Mouse (Mus musculus) liver, embryonic 12.5 days (tissue): ENCODE measurements around the gene Gen1. TPM values are rescaled to one million over a fixed set of nuclear protein-coding genes. Genes with fewer than 3 reads are reported as not detected.
A peak's percentile ranks its signal among the peaks of the same experiment; 100 is the strongest.

ENCODE experiments used
- ATAC-seq: fragments of 200-750 bp; cut with Nextera tagmentation; 2 replicates; pipeline ENCODE4 v1.8.0; 2017; ENCODE audit warnings: moderate number of reproducible peaks, mild to moderate bottlenecking, moderate library complexity
- H3K27ac ChIP-seq: fragments of 300-500 bp; sonication (generic); 2 replicates; pipeline ENCODE4 v1.5.1; 2016; ENCODE audit warnings: mild to moderate bottlenecking
- H3K27me3 ChIP-seq: fragments of 300-500 bp; sonication (generic); replicated peaks from 2 replicates; pipeline ENCODE4 v1.6.1; 2016; ENCODE audit warnings: mild to moderate bottlenecking, moderate library complexity
- H3K36me3 ChIP-seq: fragments of 300-500 bp; sonication (generic); 2 replicates; pipeline ENCODE4 v1.6.1; 2016; ENCODE audit warnings: mild to moderate bottlenecking, moderate library complexity
- H3K4me1 ChIP-seq: fragments of 300-500 bp; sonication (generic); 2 replicates; pipeline ENCODE4 v1.6.1; 2016
- H3K4me2 ChIP-seq: fragments of 300-500 bp; sonication (generic); 2 replicates; pipeline ENCODE4 v1.6.1; 2016; ENCODE audit warnings: mild to moderate bottlenecking, moderate library complexity
- H3K4me3 ChIP-seq: fragments of 300-500 bp; sonication (generic); 2 replicates; pipeline ENCODE4 v1.5.1; 2016; ENCODE audit warnings: mild to moderate bottlenecking, moderate library complexity
- H3K9ac ChIP-seq: fragments of 300-500 bp; sonication (generic); 2 replicates; pipeline ENCODE4 v1.6.1; 2016; ENCODE audit warnings: mild to moderate bottlenecking, moderate library complexity
- H3K9me3 ChIP-seq: fragments of 300-500 bp; sonication (generic); replicated peaks from 2 replicates; pipeline ENCODE4 v1.6.1; 2016; ENCODE audit warnings: mild to moderate bottlenecking, moderate library complexity
- WGBS: fragments of 180-500 bp; shearing (Covaris S2); methylation state at CpG from one replicate; pipeline ENCODE4 v1.1.7; 2016; ENCODE audit not compliant: insufficient replicate concordance; 5-methylcytosine and 5-hydroxymethylcytosine counted together
- polyA plus RNA-seq: library from polyadenylated mRNA; unstranded; fragments of >200 nt; fragmentation: Nextera tagmentation; extraction: Ambion mirVana; gene quantifications from 2 replicates; pipeline ENCODE4 v1.2.1, GENCODE M21; 2016

The Gen1 gene
- polyA plus RNA-seq, result 13.0 and 16.2 TPM in 2 replicates

- Histone ChIP-seq H3K36me3 (peaks cover 7% of the 10 kb centered on the region), H3K4me1 (peaks cover 38% of the 10 kb centered on the region), H3K27me3 (no peaks in the 10 kb centered on the region), H3K9ac (peak within 1 kb of the TSS; percentile 96), H3K4me2 (peak within 1 kb of the TSS; percentile 90), H3K4me3 (peak within 1 kb of the TSS; percentile 89), H3K9me3 (no peaks in the 10 kb centered on the region), H3K27ac (peak within 1 kb of the TSS; percentile 95)
- WGBS, result under 1% methylated on average over 60 of the region's 83 CpGs
- ATAC-seq, result peak; percentile 97
Measured at GRCm38 (mm10) chr12:11265382-11266281, at the start of gene Gen1, which contains the start of gene Smc6. Gen1 (minus strand) TSS chr12:11265801. Smc6 (plus strand) TSS chr12:11265886.

GRCm38 (mm10) chr12:11313840-11314239, 48.2 kb upstream of the Gen1 start:
- Histone ChIP-seq H3K4me2 (no peak overlapping the region), H3K9ac (no peak overlapping the region), H3K27ac (no peak overlapping the region), H3K4me1 (no peaks in the 10 kb centered on the region), H3K36me3 (peaks cover 69% of the 10 kb centered on the region), H3K27me3 (no peaks in the 10 kb centered on the region), H3K4me3 (no peak overlapping the region), H3K9me3 (no peaks in the 10 kb centered on the region)
- ATAC-seq, result no peak
- WGBS, result 64% methylated on average over 1 of the region's 1 CpGs

GRCm38 (mm10) chr12:11311106-11311505, 45.5 kb upstream of the Gen1 start:
- Histone ChIP-seq H3K4me2 (no peak overlapping the region), H3K36me3 (peaks cover 73% of the 10 kb centered on the region), H3K9ac (no peak overlapping the region), H3K4me3 (no peak overlapping the region), H3K27ac (no peak overlapping the region), H3K27me3 (no peaks in the 10 kb centered on the region), H3K4me1 (no peaks in the 10 kb centered on the region), H3K9me3 (no peaks in the 10 kb centered on the region)
- no peak for ATAC-seq
- 90% methylated on average over 2 of the region's 2 CpGs for WGBS

GRCm38 (mm10) chr12:11306753-11307645, 41.4 kb upstream of the Gen1 start:
- WGBS, result 82% methylated on average over 8 of the region's 8 CpGs
- no peak overlapping the region for H3K9ac ChIP-seq
- peaks cover 78% of the 10 kb centered on the region for H3K36me3 ChIP-seq
- H3K9me3 ChIP-seq, result no peaks in the 10 kb centered on the region
- H3K4me1 ChIP-seq, result no peaks in the 10 kb centered on the region
- ATAC-seq, result no peak
- H3K27ac ChIP-seq, result no peak overlapping the region
- H3K27me3 ChIP-seq, result no peaks in the 10 kb centered on the region
- no peak overlapping the region for H3K4me2 ChIP-seq
- H3K4me3 ChIP-seq, result no peak overlapping the region

GRCm38 (mm10) chr12:11300858-11301257, 35.3 kb upstream of the Gen1 start:
- H3K9me3 ChIP-seq, result no peaks in the 10 kb centered on the region

GRCm38 (mm10) chr12:11286382-11286781, 20.8 kb upstream of the Gen1 start:
- Histone ChIP-seq H3K4me3 (no peak overlapping the region), H3K9me3 (no peaks in the 10 kb centered on the region), H3K4me2 (no peak overlapping the region), H3K27me3 (no peaks in the 10 kb centered on the region), H3K9ac (no peak overlapping the region), H3K27ac (no peak overlapping the region), H3K36me3 (peaks cover 84% of the 10 kb centered on the region), H3K4me1 (no peaks in the 10 kb centered on the region)
- no peak for ATAC-seq
- WGBS, result 84% methylated on average over 2 of the region's 2 CpGs

More at GRCm38 (mm10) chr12:11300858-11301257, 35.3 kb upstream of the Gen1 start:
- Histone ChIP-seq H3K9ac (no peak overlapping the region), H3K27me3 (no peaks in the 10 kb centered on the region), H3K4me3 (no peak overlapping the region), H3K27ac (no peak overlapping the region), H3K36me3 (peaks cover 80% of the 10 kb centered on the region), H3K4me2 (no peak overlapping the region), H3K4me1 (no peaks in the 10 kb centered on the region)
- ATAC-seq, result no peak
- WGBS, result 80% methylated on average over 1 of the region's 1 CpGs

- WGBS, result 95% methylated on average over 2 of the region's 2 CpGs
Measured at GRCm38 (mm10) chr12:11281584-11281983, 16.0 kb upstream of the Gen1 start.

GRCm38 (mm10) chr12:11279886-11280285, 14.3 kb upstream of the Gen1 start:
- Histone ChIP-seq H3K4me1 (no peaks in the 10 kb centered on the region), H3K4me3 (no peak overlapping the region), H3K27me3 (no peaks in the 10 kb centered on the region), H3K27ac (no peak overlapping the region), H3K4me2 (no peak overlapping the region), H3K9me3 (no peaks in the 10 kb centered on the region), H3K36me3 (peaks cover 73% of the 10 kb centered on the region), H3K9ac (no peak overlapping the region)
- ATAC-seq, result no peak
- WGBS, result 78% methylated on average over 3 of the region's 3 CpGs

More at GRCm38 (mm10) chr12:11281584-11281983, 16.0 kb upstream of the Gen1 start:
- Histone ChIP-seq H3K27ac (no peak overlapping the region), H3K36me3 (peaks cover 80% of the 10 kb centered on the region), H3K9me3 (no peaks in the 10 kb centered on the region), H3K9ac (no peak overlapping the region), H3K27me3 (no peaks in the 10 kb centered on the region), H3K4me1 (no peaks in the 10 kb centered on the region), H3K4me2 (no peak overlapping the region), H3K4me3 (no peak overlapping the region)
- no peak for ATAC-seq

- no peak for ATAC-seq
- 84% methylated on average over 6 of the region's 6 CpGs for WGBS
- Histone ChIP-seq H3K9me3 (no peaks in the 10 kb centered on the region), H3K27ac (no peak overlapping the region), H3K27me3 (no peaks in the 10 kb centered on the region), H3K4me1 (no peaks in the 10 kb centered on the region), H3K36me3 (peaks cover 79% of the 10 kb centered on the region), H3K4me2 (no peak overlapping the region), H3K9ac (no peak overlapping the region), H3K4me3 (no peak overlapping the region)
Measured at GRCm38 (mm10) chr12:11277207-11277606, 11.6 kb upstream of the Gen1 start.

GRCm38 (mm10) chr12:11276632-11277031, 11.0 kb upstream of the Gen1 start:
- Histone ChIP-seq H3K4me1 (no peaks in the 10 kb centered on the region), H3K27me3 (no peaks in the 10 kb centered on the region), H3K36me3 (peaks cover 78% of the 10 kb centered on the region), H3K9me3 (no peaks in the 10 kb centered on the region), H3K27ac (no peak overlapping the region), H3K9ac (no peak overlapping the region), H3K4me3 (no peak overlapping the region), H3K4me2 (no peak overlapping the region)
- ATAC-seq, result no peak
- WGBS, result 90% methylated on average over 2 of the region's 2 CpGs

GRCm38 (mm10) chr12:11273185-11273584, 7.6 kb upstream of the Gen1 start:
- no peak for ATAC-seq
- H3K4me2 ChIP-seq, result no peak overlapping the region
- peaks cover 16% of the 10 kb centered on the region for H3K4me1 ChIP-seq
- WGBS, result 82% methylated on average over 1 of the region's 1 CpGs
- H3K36me3 ChIP-seq, result peaks cover 55% of the 10 kb centered on the region
- no peak overlapping the region for H3K9ac ChIP-seq
- no peak overlapping the region for H3K27ac ChIP-seq
- H3K4me3 ChIP-seq, result no peak overlapping the region
- no peaks in the 10 kb centered on the region for H3K27me3 ChIP-seq
- H3K9me3 ChIP-seq, result no peaks in the 10 kb centered on the region

- 87% methylated on average over 4 of the region's 4 CpGs for whole genome bisulfite sequencing
Measured at GRCm38 (mm10) chr12:11272568-11272967, 7.0 kb upstream of the Gen1 start.

More at GRCm38 (mm10) chr12:11272568-11272967, 7.0 kb upstream of the Gen1 start:
- Histone ChIP-seq H3K9me3 (no peaks in the 10 kb centered on the region), H3K4me3 (no peak overlapping the region), H3K27me3 (no peaks in the 10 kb centered on the region), H3K27ac (no peak overlapping the region), H3K9ac (no peak overlapping the region), H3K4me2 (no peak overlapping the region), H3K36me3 (peaks cover 51% of the 10 kb centered on the region), H3K4me1 (peaks cover 22% of the 10 kb centered on the region)
- ATAC-seq, result no peak
